9 mouse cellular contexts compared by ENCODE assay signal in the genomic region with DNA sequence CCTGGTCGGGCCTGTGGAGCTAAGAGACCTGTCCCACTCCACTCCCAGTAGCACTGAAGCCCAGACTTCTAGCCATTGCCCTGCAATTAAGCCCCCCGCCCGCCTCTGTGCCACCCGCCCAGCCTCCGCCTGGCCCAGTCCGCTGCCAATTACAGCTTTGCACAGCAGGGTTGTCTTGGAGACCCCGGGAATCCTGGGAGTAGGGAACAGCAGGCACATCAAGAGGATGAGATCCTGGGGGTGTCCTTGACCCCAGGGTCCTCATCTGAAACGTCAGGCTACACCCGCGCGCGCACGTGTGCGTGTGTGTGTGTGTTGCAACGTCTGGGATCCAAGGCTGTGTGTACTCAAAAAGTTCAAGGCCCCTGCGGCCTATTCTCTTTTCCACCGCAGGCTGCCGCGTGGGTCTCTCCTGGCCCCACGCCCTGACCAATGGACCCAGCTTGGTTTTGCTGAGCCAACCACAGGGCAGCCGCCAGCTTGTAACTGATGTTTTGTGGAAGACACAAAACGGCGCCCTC. TPM values are rescaled to one million over a fixed set of nuclear protein-coding genes. Genes with fewer than 3 reads are reported as not detected.
DNase-seq lines count a peak whose midpoint lies in the region; ATAC-seq and TF ChIP-seq lines count a peak whose summit lies in the region.
"Had no signal": no experiment of that assay in that cellular context is flagged by ENCODE, and none has a peak within 500 bp of the region (broad histone marks: within the 10 kb centered on the region; RNA-seq: fewer than 3 reads in every experiment).

No protein-coding gene starts in this region.

- H3K27ac ChIP-seq in lung, embryonic 16.5 days (ENCODE audit: low read length), result no peak overlapping the region
- H3K27ac ChIP-seq in forebrain, embryonic 10.5 days, result 0 out of 2 replicates have a peak overlapping the region, but pooled peaks have one; percentile 44
- no peak overlapping the region for H3K27ac ChIP-seq in limb, embryonic 12.5 days
- no peak overlapping the region; the same call in 1 of the 2 replicates for H3K27ac ChIP-seq in stomach, postnatal 0 days (replicated peaks)

- H3K4me3 ChIP-seq in lung, embryonic 16.5 days (ENCODE audit: low read length), result no peak overlapping the region
- no peak overlapping the region for H3K4me3 ChIP-seq in lung, adult 2 months (replicated peaks; ENCODE audit: extremely low read depth, low read depth, low read length)
- peak overlapping the region; percentile 47 for H3K4me3 ChIP-seq in forebrain, embryonic 10.5 days
- H3K4me3 ChIP-seq in limb, embryonic 12.5 days (replicated peaks), result peak overlapping the region; percentile 30
- no peak overlapping the region for H3K4me3 ChIP-seq in stomach, postnatal 0 days (ENCODE audit: low read depth, low read length)

- no peak for TF ChIP-seq CTCF in lung, adult 2 months (IDR thresholded peaks at IDR 0.05; ENCODE audit: insufficient read depth, low read length)
- no peak for TF ChIP-seq CTCF in stomach, postnatal 0 days (IDR thresholded peaks at IDR 0.05; ENCODE audit: low read depth)

- no peaks in the 10 kb centered on the region for H3K36me3 ChIP-seq in lung, embryonic 16.5 days (ENCODE audit: control insufficient read depth, insufficient read depth, low read length)
- H3K36me3 ChIP-seq in forebrain, embryonic 10.5 days (replicated peaks), result no peaks in the 10 kb centered on the region
- H3K36me3 ChIP-seq in limb, embryonic 12.5 days, result no peaks in the 10 kb centered on the region
- H3K36me3 ChIP-seq in stomach, postnatal 0 days (ENCODE audit: control insufficient read depth, insufficient read depth, low read length), result no peaks in the 10 kb centered on the region

- no peak for TF ChIP-seq EP300 in stomach, postnatal 0 days (optimal IDR thresholded peaks at IDR 0.05)

- TF ChIP-seq POLR2A in lung, adult 2 months (IDR thresholded peaks at IDR 0.05; ENCODE audit: borderline replicate concordance, extremely low read depth, low read depth, low read length), result no peak

- WGBS in lung, embryonic 16.5 days, result 7% methylated on average over 23 of the region's 23 CpGs
- 12% methylated on average over 23 of the region's 23 CpGs for WGBS in lung, adult 2 months
- WGBS in forebrain, embryonic 10.5 days, result 4% methylated on average over 23 of the region's 23 CpGs
- 2% methylated on average over 23 of the region's 23 CpGs for WGBS in limb, embryonic 12.5 days
- WGBS in stomach, postnatal 0 days, result 13% methylated on average over 23 of the region's 23 CpGs

- no peak; the same call in 1 of the 2 replicates for ATAC-seq in lung, embryonic 16.5 days (ENCODE audit: low read depth)
- ATAC-seq in limb, embryonic 12.5 days (ENCODE audit: insufficient number of reproducible peaks, insufficient read depth, low FRiP score, low TSS enrichment, low read depth), result no peak
- peak; percentile 10; the same call in 1 of the 2 replicates for ATAC-seq in stomach, postnatal 0 days (ENCODE audit: low FRiP score, low TSS enrichment)
- ATAC-seq in monocyte, adult 5-6 weeks (replicated peaks; ENCODE audit: insufficient number of reproducible peaks, low FRiP score, low TSS enrichment, poor library complexity, severe bottlenecking), result no peak

- H3K9me3 ChIP-seq in lung, embryonic 16.5 days (ENCODE audit: control insufficient read depth, low read length), result no peaks in the 10 kb centered on the region
- H3K9me3 ChIP-seq in forebrain, embryonic 10.5 days, result no peaks in the 10 kb centered on the region
- H3K9me3 ChIP-seq in limb, embryonic 12.5 days, result no peaks in the 10 kb centered on the region
- H3K9me3 ChIP-seq in stomach, postnatal 0 days (ENCODE audit: control insufficient read depth, low read length), result no peaks in the 10 kb centered on the region

- no peak overlapping the region for H3K9ac ChIP-seq in lung, embryonic 16.5 days (ENCODE audit: low read length)
- no peak overlapping the region; the same call in 1 of the 2 replicates for H3K9ac ChIP-seq in limb, embryonic 12.5 days (replicated peaks)
- H3K9ac ChIP-seq in stomach, postnatal 0 days (ENCODE audit: low read length), result no peak overlapping the region

- H3K4me1 ChIP-seq in lung, embryonic 16.5 days (replicated peaks; ENCODE audit: control insufficient read depth, insufficient read depth, low read length), result peaks cover 36% of the 10 kb centered on the region
- H3K4me1 ChIP-seq in lung, adult 2 months (ENCODE audit: control insufficient read depth, insufficient read depth, low read length), result peaks cover 10% of the 10 kb centered on the region
- peaks cover 57% of the 10 kb centered on the region for H3K4me1 ChIP-seq in forebrain, embryonic 10.5 days
- H3K4me1 ChIP-seq in limb, embryonic 12.5 days (replicated peaks), result peaks cover 40% of the 10 kb centered on the region
- H3K4me1 ChIP-seq in stomach, postnatal 0 days (replicated peaks; ENCODE audit: control insufficient read depth, insufficient read depth), result peaks cover 7% of the 10 kb centered on the region; the same call in 1 of the 2 replicates

- peak overlapping the region; percentile 52 for H3K4me2 ChIP-seq in lung, embryonic 16.5 days (ENCODE audit: low read depth, low read length)
- peak overlapping the region; percentile 56 for H3K4me2 ChIP-seq in limb, embryonic 12.5 days
- H3K4me2 ChIP-seq in stomach, postnatal 0 days (replicated peaks; ENCODE audit: low read depth), result peak overlapping the region; percentile 23; the same call in 1 of the 2 replicates

- peaks cover 68% of the 10 kb centered on the region for H3K27me3 ChIP-seq in lung, embryonic 16.5 days (ENCODE audit: control insufficient read depth, insufficient read depth, low read depth, low read length)
- peaks cover 100% of the 10 kb centered on the region for H3K27me3 ChIP-seq in forebrain, embryonic 10.5 days (ENCODE audit: poor library complexity, severe bottlenecking)
- H3K27me3 ChIP-seq in limb, embryonic 12.5 days, result peaks cover 92% of the 10 kb centered on the region
- peaks cover 21% of the 10 kb centered on the region for H3K27me3 ChIP-seq in stomach, postnatal 0 days (ENCODE audit: control insufficient read depth, insufficient read depth, low read length)

- DNase-seq in lung, adult 2 months, result no peak
- no peak for DNase-seq in forebrain, embryonic 10.5 days (ENCODE audit: extremely low spot score, low spot score)
- DNase-seq in stomach, postnatal 0 days (ENCODE audit: low spot score), result no peak
- no peak for DNase-seq in spleen, adult 18-20 months
- no peak for DNase-seq in thymus, postnatal 0 days (ENCODE audit: low spot score)

RNA-seq across cellular contexts. Expression of gene Wnt10a, which starts 16.3 kb away (rescaled TPM):
- 0.10 and 0.11 TPM in 2 replicates for polyA plus RNA-seq in lung, embryonic 16.5 days (2015; fragmentation: Nextera tagmentation; extraction: Ambion mirVana)
- polyA plus RNA-seq in lung, adult 2 months (2012; rRNA removed), result 0.08 and 2.6 TPM in 2 replicates
- polyA plus RNA-seq in forebrain, embryonic 10.5 days (2016; fragmentation: Nextera tagmentation; extraction: Ambion mirVana), result 0.65 and 0.92 TPM in 2 replicates
- polyA plus RNA-seq in limb, embryonic 12.5 days (2016; fragmentation: Nextera tagmentation; extraction: Ambion mirVana), result 3.4 and 3.5 TPM in 2 replicates
- polyA plus RNA-seq in stomach, postnatal 0 days (2015; fragmentation: Nextera tagmentation; extraction: Ambion mirVana), result 8.7 and 10.6 TPM in 2 replicates
- total RNA-seq in monocyte, adult 5-6 weeks (2017), result not detected in 3 replicates
- 1.6 and 1.9 TPM in 2 replicates for polyA plus RNA-seq in thymus, postnatal 0 days (2015; fragmentation: Nextera tagmentation; extraction: Ambion mirVana)
- total RNA-seq: gastrocnemius, postnatal 25 days had no signal

RNA-seq across cellular contexts. Expression of gene Wnt6, which starts 35.9 kb away (rescaled TPM):
- 0.29 and 0.68 TPM in 2 replicates for polyA plus RNA-seq in lung, embryonic 16.5 days (2015; fragmentation: Nextera tagmentation; extraction: Ambion mirVana)
- polyA plus RNA-seq in lung, adult 2 months (2012; rRNA removed), result 0.55 and 0.65 TPM in 2 replicates
- 9.1 and 10.6 TPM in 2 replicates for polyA plus RNA-seq in forebrain, embryonic 10.5 days (2016; fragmentation: Nextera tagmentation; extraction: Ambion mirVana)
- polyA plus RNA-seq in limb, embryonic 12.5 days (2016; fragmentation: Nextera tagmentation; extraction: Ambion mirVana), result 38.7 and 40.5 TPM in 2 replicates
- 3.6 and 4.8 TPM in 2 replicates for polyA plus RNA-seq in stomach, postnatal 0 days (2015; fragmentation: Nextera tagmentation; extraction: Ambion mirVana)
- total RNA-seq in monocyte, adult 5-6 weeks (2017), result 0.87 to 2.2 TPM (median 0.96 TPM) in 3 replicates
- 1.6 and 2.6 TPM in 2 replicates for polyA plus RNA-seq in thymus, postnatal 0 days (2015; fragmentation: Nextera tagmentation; extraction: Ambion mirVana)

RNA-seq across cellular contexts. Expression of gene Cdk5r2, which starts 47.1 kb away (rescaled TPM):
- polyA plus RNA-seq in lung, embryonic 16.5 days (2015; fragmentation: Nextera tagmentation; extraction: Ambion mirVana), result not detected in 2 replicates
- polyA plus RNA-seq in lung, adult 2 months (2012; rRNA removed), result 0.08 and 0.09 TPM in 2 replicates
- 0.22 and 0.25 TPM in 2 replicates for polyA plus RNA-seq in forebrain, embryonic 10.5 days (2016; fragmentation: Nextera tagmentation; extraction: Ambion mirVana)
- not detected in 2 replicates for polyA plus RNA-seq in limb, embryonic 12.5 days (2016; fragmentation: Nextera tagmentation; extraction: Ambion mirVana)
- 0.12 and 0.19 TPM in 2 replicates for polyA plus RNA-seq in stomach, postnatal 0 days (2015; fragmentation: Nextera tagmentation; extraction: Ambion mirVana)
- total RNA-seq in monocyte, adult 5-6 weeks (2017), result not detected in 3 replicates
- not detected in 2 replicates for polyA plus RNA-seq in thymus, postnatal 0 days (2015; fragmentation: Nextera tagmentation; extraction: Ambion mirVana)
- total RNA-seq: gastrocnemius, postnatal 25 days had no signal

RNA-seq across cellular contexts. Expression of gene Prkag3, which starts 58.6 kb away (rescaled TPM):
- 0.67 and 1.7 TPM in 2 replicates for polyA plus RNA-seq in lung, embryonic 16.5 days (2015; fragmentation: Nextera tagmentation; extraction: Ambion mirVana)
- polyA plus RNA-seq in lung, adult 2 months (2012; rRNA removed), result 5.9 and 11.4 TPM in 2 replicates
- 0.20 TPM in 1 of 2 replicates, not detected in the other for polyA plus RNA-seq in forebrain, embryonic 10.5 days (2016; fragmentation: Nextera tagmentation; extraction: Ambion mirVana)
- polyA plus RNA-seq in limb, embryonic 12.5 days (2016; fragmentation: Nextera tagmentation; extraction: Ambion mirVana), result 0.46 and 0.47 TPM in 2 replicates
- polyA plus RNA-seq in stomach, postnatal 0 days (2015; fragmentation: Nextera tagmentation; extraction: Ambion mirVana), result 0.25 and 0.29 TPM in 2 replicates
- not detected in 3 replicates for total RNA-seq in monocyte, adult 5-6 weeks (2017)
- polyA plus RNA-seq in thymus, postnatal 0 days (2015; fragmentation: Nextera tagmentation; extraction: Ambion mirVana), result 0.16 TPM in 1 of 2 replicates, not detected in the other

Comparison
In these comparisons a context has a peak if more than half of its experiments do, and no peak if none do; other contexts are left out.
1. H3K4me3 ChIP-seq: peak in forebrain, embryonic 10.5 days (single experiment) and limb, embryonic 12.5 days (single experiment); none in lung, embryonic 16.5 days (single experiment), lung, adult 2 months (single experiment) and stomach, postnatal 0 days (single experiment).
2. Peak in every context shown above with its lines, with median percentiles within 50 percentile points of each other: H3K4me2 ChIP-seq.